ENCODE assay signal across 12 mouse cellular contexts in the genomic region with DNA sequence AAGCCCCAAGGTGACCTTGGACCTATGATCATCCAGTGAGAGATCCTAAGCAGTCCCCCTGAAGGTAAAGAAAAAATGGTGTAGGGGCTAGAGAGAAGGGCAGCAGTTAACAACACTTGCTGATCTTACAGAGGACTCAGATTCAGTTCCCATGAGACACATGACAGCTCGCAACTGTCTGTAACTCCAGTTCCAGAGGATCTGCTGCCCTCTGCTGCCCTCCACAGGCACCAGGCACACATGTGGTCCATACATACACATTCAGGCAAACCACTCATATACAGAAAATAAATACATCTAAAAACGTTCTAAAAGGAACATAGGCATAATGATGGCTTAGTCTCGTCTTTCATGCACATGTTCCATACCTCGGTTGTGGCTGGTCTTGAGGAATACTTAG.
DNase-seq lines count a peak whose midpoint lies in the region; ATAC-seq and TF ChIP-seq lines count a peak whose summit lies in the region.
"Had no signal": no experiment of that assay in that cellular context is flagged by ENCODE, and none has a peak within 500 bp of the region (broad histone marks: within the 10 kb centered on the region; RNA-seq: fewer than 3 reads in every experiment).

No protein-coding gene starts in this region.

- H3K4me2 ChIP-seq in intestine, postnatal 0 days (replicated peaks; ENCODE audit: low read depth), result no peak overlapping the region
- H3K4me2 ChIP-seq in intestine, embryonic 15.5 days (replicated peaks), result no peak overlapping the region
- no peak overlapping the region for H3K4me2 ChIP-seq in hindbrain, embryonic 13.5 days
- H3K4me2 ChIP-seq: liver, embryonic 13.5 days; midbrain, embryonic 15.5 days had no signal

- TF ChIP-seq POLR2A in testis, adult 2 months (IDR thresholded peaks at IDR 0.05; ENCODE audit: control insufficient read depth, low read depth, low read length), result no peak
- no peak for TF ChIP-seq POLR2A in bone marrow macrophage, adult 2 months (IDR thresholded peaks at IDR 0.05; ENCODE audit: borderline replicate concordance, low read depth, low read length)

- no peak overlapping the region for H3K27ac ChIP-seq in intestine, postnatal 0 days (ENCODE audit: low read depth, low read length)
- no peak overlapping the region for H3K27ac ChIP-seq in intestine, embryonic 15.5 days
- no peak overlapping the region for H3K27ac ChIP-seq in testis, adult 2 months (ENCODE audit: control insufficient read depth, insufficient read depth, low read depth, low read length)
- H3K27ac ChIP-seq in bone marrow macrophage, adult 2 months (ENCODE audit: insufficient read depth, low read depth, low read length), result no peak overlapping the region
- H3K27ac ChIP-seq in hindbrain, embryonic 13.5 days, result no peak overlapping the region
- H3K27ac ChIP-seq: liver, embryonic 13.5 days; midbrain, embryonic 15.5 days had no signal

- H3K4me3 ChIP-seq in intestine, postnatal 0 days (ENCODE audit: low read depth, low read length), result no peak overlapping the region
- H3K4me3 ChIP-seq in intestine, embryonic 15.5 days (replicated peaks), result no peak overlapping the region
- H3K4me3 ChIP-seq in testis, adult 2 months (ENCODE audit: control insufficient read depth, low read depth, low read length), result no peak overlapping the region
- no peak overlapping the region for H3K4me3 ChIP-seq in bone marrow macrophage, adult 2 months (ENCODE audit: insufficient read depth, low read length)
- no peak overlapping the region for H3K4me3 ChIP-seq in hindbrain, embryonic 13.5 days
- H3K4me3 ChIP-seq: liver, embryonic 13.5 days; midbrain, embryonic 15.5 days had no signal

- no peaks in the 10 kb centered on the region for H3K36me3 ChIP-seq in intestine, postnatal 0 days (ENCODE audit: control insufficient read depth, insufficient read depth)
- H3K36me3 ChIP-seq in intestine, embryonic 15.5 days, result no peaks in the 10 kb centered on the region
- H3K36me3 ChIP-seq in testis, adult 2 months (ENCODE audit: control insufficient read depth, insufficient read depth, low read length), result no peaks in the 10 kb centered on the region
- no peaks in the 10 kb centered on the region for H3K36me3 ChIP-seq in hindbrain, embryonic 13.5 days
- H3K36me3 ChIP-seq: liver, embryonic 13.5 days; midbrain, embryonic 15.5 days had no signal

- no peaks in the 10 kb centered on the region for H3K4me1 ChIP-seq in intestine, postnatal 0 days (replicated peaks; ENCODE audit: control insufficient read depth, insufficient read depth, low read length)
- H3K4me1 ChIP-seq in intestine, embryonic 15.5 days (replicated peaks), result no peaks in the 10 kb centered on the region
- H3K4me1 ChIP-seq in testis, adult 2 months (ENCODE audit: control insufficient read depth, insufficient read depth, low read length), result no peaks in the 10 kb centered on the region
- peaks cover 7% of the 10 kb centered on the region for H3K4me1 ChIP-seq in bone marrow macrophage, adult 2 months (ENCODE audit: control insufficient read depth, insufficient read depth, low read length)
- H3K4me1 ChIP-seq in hindbrain, embryonic 13.5 days (replicated peaks), result no peaks in the 10 kb centered on the region
- H3K4me1 ChIP-seq: liver, embryonic 13.5 days; midbrain, embryonic 15.5 days had no signal

- no peak for DNase-seq in testis, postnatal 14 days (ENCODE audit: low spot score)
- DNase-seq in thymus, postnatal 4 days, result peak; percentile 57
- DNase-seq in layer of hippocampus, adult 11-12 months (ENCODE audit: low spot score), result no peak
- DNase-seq: cerebellum, adult 11 months; gastrocnemius, postnatal 25 days; liver, embryonic 13.5 days had no signal

- WGBS in intestine, postnatal 0 days, result 65% methylated on average over 4 of the region's 4 CpGs
- WGBS in intestine, embryonic 15.5 days, result 75% methylated on average over 4 of the region's 4 CpGs
- WGBS in hindbrain, embryonic 13.5 days, result 70% methylated on average over 4 of the region's 4 CpGs

- TF ChIP-seq CTCF in intestine, postnatal 0 days (IDR thresholded peaks at IDR 0.05; ENCODE audit: low read depth), result peak; percentile 66
- TF ChIP-seq CTCF in testis, adult 2 months (IDR thresholded peaks at IDR 0.05; ENCODE audit: control insufficient read depth, insufficient read depth, insufficient replicate concordance, low read depth, low read length), result peak; percentile 18; the same call in 1 of the 2 replicates
- TF ChIP-seq CTCF in bone marrow macrophage, adult 2 months (IDR thresholded peaks at IDR 0.05; ENCODE audit: low read depth, low read length), result peak; percentile 28; the same call in 1 of the 2 replicates

- no peaks in the 10 kb centered on the region for H3K27me3 ChIP-seq in intestine, postnatal 0 days (replicated peaks; ENCODE audit: control insufficient read depth, insufficient read depth, low read length)
- H3K27me3 ChIP-seq in intestine, embryonic 15.5 days (replicated peaks), result no peaks in the 10 kb centered on the region
- H3K27me3 ChIP-seq in testis, adult 2 months (ENCODE audit: control insufficient read depth, insufficient read depth, low read length), result no peaks in the 10 kb centered on the region
- no peaks in the 10 kb centered on the region for H3K27me3 ChIP-seq in hindbrain, embryonic 13.5 days
- H3K27me3 ChIP-seq: liver, embryonic 13.5 days; midbrain, embryonic 15.5 days had no signal

- no peak for ATAC-seq in intestine, postnatal 0 days
- no peak for ATAC-seq in intestine, embryonic 15.5 days
- no peak for ATAC-seq in hindbrain, embryonic 13.5 days (ENCODE audit: low FRiP score)
- ATAC-seq: midbrain, embryonic 15.5 days had no signal

- H3K9me3 ChIP-seq in intestine, postnatal 0 days (ENCODE audit: control insufficient read depth), result no peaks in the 10 kb centered on the region
- H3K9me3 ChIP-seq in intestine, embryonic 15.5 days, result no peaks in the 10 kb centered on the region
- H3K9me3 ChIP-seq in hindbrain, embryonic 13.5 days, result no peaks in the 10 kb centered on the region
- H3K9me3 ChIP-seq: liver, embryonic 13.5 days; midbrain, embryonic 15.5 days had no signal

- H3K9ac ChIP-seq in intestine, postnatal 0 days (ENCODE audit: low read depth, low read length), result no peak overlapping the region
- H3K9ac ChIP-seq in intestine, embryonic 15.5 days, result no peak overlapping the region
- no peak overlapping the region for H3K9ac ChIP-seq in hindbrain, embryonic 13.5 days
- H3K9ac ChIP-seq: liver, embryonic 13.5 days; midbrain, embryonic 15.5 days had no signal
